Mouse (Mus musculus): ENCODE measurements at regions not wholly inside any gene's neighbourhood (a gene's known extent, or its start where the extent isn't known, plus 50 kb on each side); places are given as distances from the start of the nearest gene placed in this dataset.

- Histone ChIP-seq H3K4me2 (replicated peaks; ENCODE audit: low read depth, low read length) (no peak overlapping the region), H3K36me3 (ENCODE audit: control insufficient read depth, insufficient read depth, low read length) (no peaks in the 10 kb centered on the region), H3K4me1 (ENCODE audit: control insufficient read depth, insufficient read depth, low read length) (no peaks in the 10 kb centered on the region), H3K9me3 (ENCODE audit: control insufficient read depth, low read length) (no peaks in the 10 kb centered on the region), H3K27me3 (ENCODE audit: control insufficient read depth, insufficient read depth, low read length) (no peaks in the 10 kb centered on the region), H3K27ac (ENCODE audit: low read depth, low read length) (no peak overlapping the region), H3K9ac (ENCODE audit: low read depth, low read length) (peak overlapping the region; percentile 38; the same call in 1 of the 2 replicates), H3K4me3 (ENCODE audit: low read length) (no peak overlapping the region)
- no peak for ATAC-seq (ENCODE audit: low FRiP score, low TSS enrichment)
- 3% methylated on average over 7 of the region's 7 CpGs for WGBS
Measured at GRCm38 (mm10) chr2:75605634-75606033, 53.4 kb upstream of the Hnrnpa3 start.

GRCm38 (mm10) chr2:75607010-75607915 lies 51.8 kb upstream of the Hnrnpa3 start:
- peaks cover 6% of the 10 kb centered on the region for H3K4me1 ChIP-seq (ENCODE audit: control insufficient read depth, insufficient read depth, low read length)
- no peaks in the 10 kb centered on the region for H3K27me3 ChIP-seq (ENCODE audit: control insufficient read depth, insufficient read depth, low read length)
- no peaks in the 10 kb centered on the region for H3K9me3 ChIP-seq (ENCODE audit: control insufficient read depth, low read length)
- no peak for ATAC-seq (ENCODE audit: low FRiP score, low TSS enrichment)
- H3K9ac ChIP-seq (ENCODE audit: low read depth, low read length) = no peak overlapping the region
- no peak overlapping the region for H3K4me3 ChIP-seq (ENCODE audit: low read length)
- H3K27ac ChIP-seq (ENCODE audit: low read depth, low read length) = no peak overlapping the region
- H3K4me2 ChIP-seq (replicated peaks; ENCODE audit: low read depth, low read length) = no peak overlapping the region
- no peaks in the 10 kb centered on the region for H3K36me3 ChIP-seq (ENCODE audit: control insufficient read depth, insufficient read depth, low read length)
- 52% methylated on average over 11 of the region's 11 CpGs for WGBS

GRCm38 (mm10) chr2:75607958-75608357 lies 51.1 kb upstream of the Hnrnpa3 start:
- peaks cover 12% of the 10 kb centered on the region for H3K4me1 ChIP-seq (ENCODE audit: control insufficient read depth, insufficient read depth, low read length)
- H3K4me2 ChIP-seq (replicated peaks; ENCODE audit: low read depth, low read length) = no peak overlapping the region
- H3K27me3 ChIP-seq (ENCODE audit: control insufficient read depth, insufficient read depth, low read length) = no peaks in the 10 kb centered on the region
- 26% methylated on average over 10 of the region's 10 CpGs for WGBS
- no peaks in the 10 kb centered on the region for H3K36me3 ChIP-seq (ENCODE audit: control insufficient read depth, insufficient read depth, low read length)
- H3K9ac ChIP-seq (ENCODE audit: low read depth, low read length) = no peak overlapping the region
- ATAC-seq (ENCODE audit: low FRiP score, low TSS enrichment) = no peak
- no peaks in the 10 kb centered on the region for H3K9me3 ChIP-seq (ENCODE audit: control insufficient read depth, low read length)
- no peak overlapping the region for H3K27ac ChIP-seq (ENCODE audit: low read depth, low read length)
- no peak overlapping the region for H3K4me3 ChIP-seq (ENCODE audit: low read length)

DNA sequence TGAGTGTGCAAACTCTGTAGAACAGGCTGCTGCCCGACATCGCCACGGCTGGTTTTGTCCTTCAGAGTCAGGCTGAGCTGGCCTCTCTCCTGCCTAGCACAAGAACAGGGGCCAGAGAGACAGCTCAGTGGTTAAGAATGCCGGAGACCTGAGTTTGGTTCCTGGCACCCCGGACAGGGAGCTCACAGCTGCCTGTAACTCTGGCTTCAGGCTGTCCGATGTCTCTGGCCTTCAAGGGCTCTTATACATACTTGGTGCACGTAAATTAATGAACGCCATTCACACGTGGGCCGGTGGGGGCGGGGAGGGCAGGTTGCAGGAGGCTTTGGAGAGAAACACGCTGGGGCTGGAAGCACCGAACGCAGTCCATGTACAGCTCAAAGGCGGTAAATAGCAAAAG lies 50.6 kb upstream of the Hnrnpa3 start:
- no peak overlapping the region for H3K27ac ChIP-seq (ENCODE audit: low read depth, low read length)
- H3K9ac ChIP-seq (ENCODE audit: low read depth, low read length) = no peak overlapping the region
- H3K4me3 ChIP-seq (ENCODE audit: low read length) = no peak overlapping the region
- H3K27me3 ChIP-seq (ENCODE audit: control insufficient read depth, insufficient read depth, low read length) = no peaks in the 10 kb centered on the region
- H3K4me1 ChIP-seq (ENCODE audit: control insufficient read depth, insufficient read depth, low read length) = peaks cover 15% of the 10 kb centered on the region
- no peaks in the 10 kb centered on the region for H3K36me3 ChIP-seq (ENCODE audit: control insufficient read depth, insufficient read depth, low read length)
- no peak overlapping the region for H3K4me2 ChIP-seq (replicated peaks; ENCODE audit: low read depth, low read length)
- H3K9me3 ChIP-seq (ENCODE audit: control insufficient read depth, low read length) = no peaks in the 10 kb centered on the region
- no peak for ATAC-seq (ENCODE audit: low FRiP score, low TSS enrichment)
- 47% methylated on average over 15 of the region's 15 CpGs for WGBS

DNA sequence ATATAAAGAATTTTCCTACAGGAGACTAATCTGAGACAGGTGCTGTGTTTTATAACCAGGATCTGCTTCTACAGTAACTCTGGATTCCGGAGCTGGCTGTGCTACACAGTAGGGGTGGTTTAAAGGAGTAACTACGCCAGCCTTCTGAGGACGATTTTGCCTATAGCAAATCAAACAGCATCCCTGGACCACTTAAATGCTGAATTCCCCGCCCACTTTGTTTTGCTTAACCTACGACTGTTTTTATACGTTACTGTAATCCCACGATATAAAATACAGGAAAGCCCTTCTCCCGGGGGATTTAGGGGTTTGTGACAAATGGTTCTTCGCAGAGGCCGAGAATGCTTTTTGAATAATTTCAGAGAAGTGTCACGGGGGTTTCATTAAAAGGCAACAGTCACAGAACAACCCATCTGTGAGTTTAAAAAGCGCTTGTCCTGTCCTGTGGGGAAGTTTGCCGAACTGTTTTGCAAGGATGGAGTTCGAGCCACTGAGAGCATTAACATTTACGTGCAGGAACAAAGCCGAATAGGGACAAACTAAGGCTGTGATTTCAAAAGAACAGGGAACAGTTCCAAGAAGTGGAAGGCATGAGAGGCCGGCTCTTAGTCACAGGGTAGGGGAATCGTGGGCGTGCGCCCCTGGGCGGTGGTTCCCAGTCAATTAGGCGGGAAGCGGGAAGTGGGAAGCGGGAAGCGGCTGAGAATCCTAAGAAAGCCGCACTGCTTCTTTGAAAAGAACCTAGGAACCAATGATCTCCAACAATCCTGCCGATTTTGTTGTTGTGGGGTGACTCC lies 49.7 kb upstream of the Hnrnpa3 start:
- H3K4me3 ChIP-seq (ENCODE audit: low read length) = peak overlapping the region; percentile 5
- H3K27me3 ChIP-seq (ENCODE audit: control insufficient read depth, insufficient read depth, low read length) = no peaks in the 10 kb centered on the region
- peaks cover 18% of the 10 kb centered on the region for H3K4me1 ChIP-seq (ENCODE audit: control insufficient read depth, insufficient read depth, low read length)
- no peak; the same call in 1 of the 2 replicates for ATAC-seq (ENCODE audit: low FRiP score, low TSS enrichment)
- no peaks in the 10 kb centered on the region for H3K36me3 ChIP-seq (ENCODE audit: control insufficient read depth, insufficient read depth, low read length)
- peak overlapping the region; percentile 26 for H3K4me2 ChIP-seq (replicated peaks; ENCODE audit: low read depth, low read length)
- 14% methylated on average over 27 of the region's 27 CpGs for WGBS
- peak overlapping the region; percentile 48 for H3K9ac ChIP-seq (ENCODE audit: low read depth, low read length)
- no peaks in the 10 kb centered on the region for H3K9me3 ChIP-seq (ENCODE audit: control insufficient read depth, low read length)
- peak overlapping the region; percentile 2; the same call in 1 of the 2 replicates for H3K27ac ChIP-seq (ENCODE audit: low read depth, low read length)
